Mouse (Mus musculus) cerebellum, adult 11-12 months (tissue): ENCODE measurements around the gene Gm17455.

Source experiments
- DNase-seq: peaks from one replicate; pipeline ENCODE4 v3.0.0; 2022

The Gm17455 gene

DNA sequence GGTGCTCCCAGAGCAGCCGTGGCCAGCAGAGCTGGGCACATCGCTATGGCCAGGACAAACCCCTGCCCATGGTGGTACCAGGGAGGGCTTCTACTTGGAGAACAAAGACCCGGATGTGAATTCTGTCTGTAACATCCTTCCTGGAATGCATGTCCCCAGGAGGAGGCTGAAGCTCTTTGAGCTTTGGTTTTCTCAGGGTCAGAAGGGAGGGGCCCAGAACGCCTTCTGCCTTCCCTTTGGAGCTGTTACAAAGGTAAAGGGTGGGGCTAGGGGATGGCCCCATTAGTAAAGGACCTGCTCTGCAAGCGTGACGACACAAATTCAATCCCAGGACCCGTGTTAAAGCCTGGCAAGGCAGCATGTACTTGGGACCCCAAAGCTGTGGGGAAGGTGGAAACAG, 23.2 kb downstream of the Gm17455 start:
- DNase-seq = no peak

DNA sequence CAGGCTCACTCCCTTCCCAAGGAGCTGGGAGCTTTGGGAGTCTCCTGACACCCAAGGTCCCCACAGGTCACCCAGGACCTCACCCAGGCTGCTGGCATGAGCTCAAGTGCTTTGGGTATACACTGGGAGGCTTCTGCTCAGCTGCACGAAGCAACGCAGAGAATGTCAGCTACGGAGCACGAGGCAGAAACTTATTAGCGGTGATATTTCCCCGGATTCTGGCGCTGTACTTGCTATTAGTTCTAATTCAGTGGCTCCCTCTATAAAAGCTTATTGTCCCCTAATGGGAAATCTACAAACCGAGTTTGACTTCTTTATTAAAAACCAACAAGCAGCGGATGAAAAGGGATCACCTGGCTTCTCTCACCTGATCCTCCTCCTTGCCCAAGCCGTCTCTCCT, 30.5 kb downstream of the Gm17455 start:
- DNase-seq = no peak

DNA sequence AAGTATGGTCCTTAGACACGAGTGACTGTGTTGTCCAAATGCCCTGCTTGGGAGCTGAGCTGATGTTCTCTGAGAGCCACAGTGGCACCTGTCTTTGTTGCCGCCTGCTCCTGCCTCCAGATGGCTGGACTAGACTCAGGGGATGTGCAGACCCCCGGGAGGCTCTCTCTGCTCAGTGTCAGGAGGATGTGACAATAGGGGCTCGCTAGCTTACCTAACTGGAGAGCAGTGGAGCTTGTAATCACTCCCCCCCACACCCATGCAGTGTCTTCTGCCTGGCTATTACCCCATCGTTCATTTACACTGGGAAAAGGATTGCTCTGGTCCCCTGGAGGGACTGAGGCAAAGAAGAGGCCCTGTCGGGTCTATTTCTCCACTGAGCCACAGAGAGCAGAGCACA, 31.1 kb downstream of the Gm17455 start:
- no peak for DNase-seq

DNA sequence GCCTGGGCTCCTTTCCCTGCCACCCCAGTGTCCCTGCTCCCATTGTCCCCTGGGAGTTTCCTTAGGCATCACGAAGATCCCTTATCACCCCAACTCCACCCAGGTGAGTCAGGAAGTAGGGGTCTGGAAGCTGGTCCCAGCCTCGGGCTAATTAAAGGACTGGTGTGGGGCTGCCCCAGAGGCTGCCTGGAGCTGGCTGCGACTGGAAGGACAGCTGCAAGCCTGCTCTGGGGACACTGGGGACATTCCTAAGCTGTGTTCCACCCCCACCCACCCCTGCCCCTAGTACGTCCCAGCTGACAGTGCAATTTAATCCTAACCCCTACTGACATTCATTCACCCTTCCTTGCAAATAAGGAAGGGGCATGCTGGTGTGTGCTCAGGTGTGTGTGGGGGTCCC, 33.2 kb downstream of the Gm17455 start:
- DNase-seq = no peak

DNA sequence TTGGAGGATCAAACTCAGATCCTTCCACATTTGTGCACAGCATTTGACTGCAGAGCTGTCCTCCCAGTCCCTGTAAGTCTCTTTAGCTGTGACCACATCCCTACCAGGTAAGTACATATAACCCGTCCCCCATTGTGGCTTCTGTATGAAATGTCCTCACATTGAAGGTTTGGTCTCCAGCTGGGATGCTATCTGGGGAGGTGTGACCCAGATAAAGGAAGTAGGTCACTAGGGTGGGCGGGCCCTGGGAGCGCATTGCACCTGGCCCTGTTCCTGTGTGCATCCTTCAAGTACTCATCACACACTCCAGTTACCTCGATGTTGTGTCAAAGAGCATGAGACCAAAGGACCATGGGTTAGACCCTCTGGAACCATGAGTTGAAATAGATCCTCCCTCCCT, 42.8 kb downstream of the Gm17455 start:
- DNase-seq = no peak

DNA sequence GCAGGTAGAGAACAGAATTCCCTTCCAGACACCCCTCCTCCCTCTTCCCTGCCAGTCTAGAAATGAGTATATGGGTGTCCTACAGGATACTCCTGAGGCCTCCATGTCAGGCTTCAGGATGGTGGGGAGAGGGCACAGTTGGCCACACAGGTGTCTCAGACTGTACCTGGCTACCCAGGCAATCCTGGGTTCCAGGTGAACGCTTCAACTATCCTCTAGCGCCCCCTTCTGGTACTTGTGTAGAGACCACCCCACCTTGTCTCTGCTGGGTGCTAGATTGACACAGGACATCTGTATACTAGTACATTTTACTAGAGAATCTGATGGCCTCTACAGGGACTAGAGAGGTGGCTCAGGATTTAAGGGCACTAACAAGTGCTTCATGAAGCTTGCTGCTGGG, 43.6 kb downstream of the Gm17455 start:
- DNase-seq = no peak

DNA sequence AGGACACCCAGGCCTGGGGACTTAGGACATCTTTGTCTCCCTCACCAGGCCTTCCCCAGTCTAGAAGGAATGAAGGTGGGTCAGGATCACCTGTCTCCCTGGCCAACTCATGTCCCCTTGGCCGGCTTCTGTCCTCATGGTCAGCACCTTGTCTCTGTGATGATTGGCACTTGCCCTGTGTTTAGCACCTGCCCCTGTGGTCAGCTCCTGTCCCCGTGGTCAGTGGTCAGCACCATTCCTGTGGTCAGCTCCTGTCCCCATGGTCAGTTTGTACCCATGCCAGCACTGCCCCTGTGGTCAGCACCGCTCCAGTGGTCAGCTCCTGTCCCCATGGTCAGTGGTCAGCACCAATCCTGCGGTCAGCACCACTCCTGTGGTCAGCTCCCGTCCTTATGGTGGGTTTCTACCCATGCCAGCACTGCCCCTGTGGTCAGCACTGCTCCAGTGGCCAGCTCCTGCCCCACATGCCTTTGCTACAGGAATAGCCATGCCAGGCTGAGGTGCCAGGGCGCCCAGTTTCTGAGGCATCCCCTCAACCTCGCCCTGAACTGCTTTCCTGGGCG, 45.6 kb downstream of the Gm17455 start:
- DNase-seq = no peak

DNA sequence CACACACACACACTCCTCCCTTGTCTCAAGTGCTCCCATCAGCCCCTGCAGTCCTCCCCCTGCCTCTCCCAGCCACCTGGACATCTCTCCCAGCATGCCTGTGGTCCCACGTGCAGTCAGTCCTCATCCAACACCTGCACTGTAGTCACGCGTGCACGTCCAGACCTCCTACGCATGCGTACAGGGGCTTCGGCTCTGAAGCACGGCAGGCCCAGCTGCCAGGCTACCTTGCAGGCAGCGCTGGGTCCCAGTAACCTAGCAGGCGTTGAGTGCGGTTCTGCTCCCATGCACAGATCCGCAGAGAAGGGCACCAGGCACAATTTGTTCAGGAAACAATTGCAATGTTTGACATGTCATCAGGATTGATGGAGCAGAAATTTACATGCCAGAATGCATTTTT, 47.7 kb downstream of the Gm17455 start:
- no peak for DNase-seq
